Mouse (Mus musculus) heart, embryonic 12.5 days (tissue): ENCODE results near the gene Qk. TPM values are rescaled to one million over a fixed set of nuclear protein-coding genes. Genes with fewer than 3 reads are reported as not detected.

ENCODE experiments used
- ATAC-seq: fragments of 200-750 bp; cut with Nextera tagmentation; 2 replicates; pipeline ENCODE4 v1.8.0; 2017; ENCODE audit warnings: moderate TSS enrichment, moderate library complexity; ENCODE audit not compliant: insufficient number of reproducible peaks, low FRiP score
- H3K27ac ChIP-seq: fragments of 300-500 bp; sonication (generic); 2 replicates; pipeline ENCODE4 v1.5.1; 2016; ENCODE audit warnings: mild to moderate bottlenecking, moderate library complexity; ENCODE audit not compliant: poor library complexity, severe bottlenecking
- H3K27me3 ChIP-seq: fragments of 300-500 bp; sonication (generic); replicated peaks from 2 replicates; pipeline ENCODE4 v1.6.1; 2016; ENCODE audit warnings: mild to moderate bottlenecking, moderate library complexity
- H3K36me3 ChIP-seq: fragments of 300-500 bp; sonication (generic); 2 replicates; pipeline ENCODE4 v1.6.1; 2016; ENCODE audit warnings: mild to moderate bottlenecking, moderate library complexity
- H3K4me1 ChIP-seq: fragments of 300-500 bp; sonication (generic); replicated peaks from 2 replicates; pipeline ENCODE4 v1.6.1; 2016; ENCODE audit warnings: mild to moderate bottlenecking
- H3K4me2 ChIP-seq: fragments of 300-500 bp; sonication (generic); 2 replicates; pipeline ENCODE4 v1.6.1; 2016; ENCODE audit warnings: mild to moderate bottlenecking, moderate library complexity
- H3K4me3 ChIP-seq: fragments of 300-500 bp; sonication (generic); 2 replicates; pipeline ENCODE4 v1.5.1; 2016; ENCODE audit warnings: mild to moderate bottlenecking
- H3K9ac ChIP-seq: fragments of 300-500 bp; sonication (generic); 2 replicates; pipeline ENCODE4 v1.6.1; 2016; ENCODE audit warnings: mild to moderate bottlenecking, moderate library complexity
- H3K9me3 ChIP-seq: fragments of 300-500 bp; sonication (generic); replicated peaks from 2 replicates; pipeline ENCODE4 v1.6.1; 2016; ENCODE audit warnings: mild to moderate bottlenecking, moderate library complexity
- WGBS: fragments of 180-500 bp; shearing (Covaris S2); methylation state at CpG from one replicate; pipeline ENCODE4 v1.1.7; 2016; 5-methylcytosine and 5-hydroxymethylcytosine counted together
- polyA plus RNA-seq: library from polyadenylated mRNA; unstranded; fragments of >200 nt; fragmentation: Nextera tagmentation; extraction: Ambion mirVana; gene quantifications from 2 replicates; pipeline ENCODE4 v1.2.1, GENCODE M21; 2016

The Qk gene
- polyA plus RNA-seq, 1 experiment from 2014 or later, result 41.5 TPM

DNA sequence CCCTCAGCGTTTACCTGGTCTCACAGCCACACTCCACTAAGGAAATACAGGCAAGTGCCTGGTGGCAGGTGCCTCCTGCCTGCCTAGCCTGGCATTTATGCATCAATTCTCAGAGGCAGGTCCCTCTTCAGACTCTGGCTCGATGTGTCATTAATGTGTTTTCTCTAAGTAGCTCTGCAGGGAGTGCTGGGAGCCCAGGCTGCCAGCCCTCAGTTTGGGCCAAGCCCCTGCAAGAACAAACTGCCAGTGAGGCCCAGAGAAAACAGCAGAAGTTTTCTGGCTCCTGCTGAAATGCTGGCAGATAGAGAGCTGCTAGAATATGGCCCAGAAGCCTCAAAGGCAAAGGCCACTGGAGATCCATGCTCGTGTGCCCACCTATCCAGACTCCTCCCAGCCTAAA lies 131.2 kb downstream of the Qk start:
- WGBS, result 65% methylated on average over 3 of the region's 3 CpGs
- no peak overlapping the region for H3K4me3 ChIP-seq
- no peaks in the 10 kb centered on the region for H3K27me3 ChIP-seq
- no peak overlapping the region for H3K27ac ChIP-seq
- ATAC-seq, result no peak
- no peaks in the 10 kb centered on the region for H3K9me3 ChIP-seq
- no peak overlapping the region for H3K4me2 ChIP-seq
- no peaks in the 10 kb centered on the region for H3K36me3 ChIP-seq
- H3K9ac ChIP-seq, result no peak overlapping the region
- 0 out of 2 replicates have a peak, but pooled peaks cover 3% of the 10 kb centered on the region for H3K4me1 ChIP-seq

DNA sequence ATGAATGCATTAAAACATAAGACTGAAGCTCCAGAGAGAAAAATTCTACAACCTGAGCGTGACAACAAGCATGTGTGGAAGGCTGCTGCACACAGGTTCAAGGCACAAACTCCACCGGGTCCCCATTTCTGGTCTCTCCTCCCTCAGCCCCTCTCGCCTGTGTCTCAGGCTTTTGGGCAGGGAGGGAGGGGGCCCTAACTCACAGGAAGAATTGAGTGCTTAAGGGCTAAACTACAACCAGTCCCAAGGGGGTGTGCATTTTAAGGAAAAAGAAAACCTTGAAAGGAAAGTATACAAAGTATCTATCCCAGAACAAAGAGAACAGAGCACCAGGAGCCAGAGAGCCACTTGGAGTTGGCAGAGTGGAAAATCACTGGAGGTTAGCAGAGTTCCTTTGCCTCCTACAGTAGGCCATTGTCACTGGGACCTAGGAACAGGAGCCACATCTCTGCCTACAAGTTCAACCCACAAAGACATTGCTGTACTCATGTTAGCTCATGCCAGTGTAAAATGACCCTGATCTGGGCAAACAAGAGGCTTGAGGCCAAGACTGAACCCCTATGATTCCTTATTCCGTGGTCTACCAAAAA lies 132.1 kb downstream of the Qk start:
- Histone ChIP-seq H3K27ac (no peak overlapping the region), H3K4me1 (0 out of 2 replicates have a peak, but pooled peaks cover 3% of the 10 kb centered on the region), H3K27me3 (no peaks in the 10 kb centered on the region), H3K9ac (no peak overlapping the region), H3K36me3 (no peaks in the 10 kb centered on the region), H3K9me3 (no peaks in the 10 kb centered on the region), H3K4me3 (no peak overlapping the region), H3K4me2 (no peak overlapping the region)
- ATAC-seq, result no peak
- WGBS, result 83% methylated on average over 4 of the region's 4 CpGs

DNA sequence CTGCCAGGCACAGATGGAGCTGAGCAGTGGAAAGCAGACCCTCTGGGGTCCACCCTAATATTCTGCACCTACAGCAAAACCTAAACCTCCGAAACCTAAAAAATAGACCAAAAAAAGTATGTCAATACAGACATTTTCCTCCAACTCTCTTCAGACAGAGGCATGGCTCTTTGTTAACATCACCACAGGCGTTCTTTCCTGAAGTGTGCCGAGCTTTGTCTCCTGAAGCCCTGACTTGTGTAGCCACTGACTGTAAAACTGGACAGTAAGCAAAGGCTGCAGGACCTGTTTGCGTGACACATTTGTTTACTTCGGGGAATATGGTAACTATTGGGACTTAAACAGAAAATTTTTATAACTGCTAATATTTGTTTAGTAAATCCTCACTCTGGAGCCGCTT lies 137.9 kb downstream of the Qk start:
- no peak for ATAC-seq
- H3K9ac ChIP-seq, result no peak overlapping the region
- H3K4me3 ChIP-seq, result no peak overlapping the region
- H3K27ac ChIP-seq, result no peak overlapping the region
- H3K9me3 ChIP-seq, result no peaks in the 10 kb centered on the region
- no peaks in the 10 kb centered on the region for H3K27me3 ChIP-seq
- no peak overlapping the region for H3K4me2 ChIP-seq
- 0 out of 2 replicates have a peak, but pooled peaks cover 3% of the 10 kb centered on the region for H3K4me1 ChIP-seq
- no peaks in the 10 kb centered on the region for H3K36me3 ChIP-seq
- WGBS, result 71% methylated on average over 6 of the region's 6 CpGs

DNA sequence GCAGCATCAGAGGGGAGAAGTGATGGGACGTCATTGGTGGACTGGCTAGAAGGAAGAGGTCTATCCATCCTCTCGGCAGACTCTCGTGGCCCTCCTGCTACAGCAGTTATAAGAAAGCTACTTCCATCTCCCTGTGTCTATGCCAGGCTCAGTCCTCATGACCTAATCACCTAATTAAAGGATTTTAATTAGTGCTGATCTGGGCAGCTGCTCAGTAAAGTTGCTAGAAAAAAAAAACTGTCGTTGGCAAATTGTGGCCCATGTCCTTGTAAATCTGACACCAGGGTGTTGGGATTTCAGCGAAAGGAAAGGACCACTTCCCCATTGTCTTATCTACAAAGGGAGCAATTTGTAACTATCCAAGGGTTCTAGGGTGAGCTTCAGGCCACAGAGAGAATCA lies 142.6 kb downstream of the Qk start:
- no peak overlapping the region for H3K4me3 ChIP-seq
- H3K4me2 ChIP-seq, result no peak overlapping the region
- no peaks in the 10 kb centered on the region for H3K9me3 ChIP-seq
- no peaks in the 10 kb centered on the region for H3K27me3 ChIP-seq
- no peak for ATAC-seq
- H3K36me3 ChIP-seq, result no peaks in the 10 kb centered on the region
- 57% methylated on average over 5 of the region's 5 CpGs for WGBS
- no peaks in the 10 kb centered on the region for H3K4me1 ChIP-seq
- H3K27ac ChIP-seq, result no peak overlapping the region
- H3K9ac ChIP-seq, result no peak overlapping the region

DNA sequence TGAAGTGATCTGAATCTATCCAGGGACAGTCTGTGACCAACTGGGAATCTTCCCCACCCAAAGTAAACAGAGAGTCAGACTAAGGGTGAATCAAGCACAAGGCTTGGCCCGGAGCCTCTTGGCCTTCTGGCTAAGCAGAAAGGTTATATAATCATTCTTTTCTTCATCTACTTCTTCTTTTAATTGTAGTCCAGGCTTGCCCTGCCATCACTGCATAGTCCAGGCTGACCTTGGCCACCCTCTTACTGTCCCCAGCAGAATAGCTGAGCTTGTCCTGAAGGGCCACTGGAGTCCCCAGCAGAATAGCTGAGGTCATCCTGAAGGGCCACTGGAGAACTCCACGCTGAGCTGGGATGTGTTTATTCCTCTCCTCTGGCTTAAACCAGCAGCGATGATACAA lies 158.4 kb downstream of the Qk start:
- H3K27me3 ChIP-seq, result no peaks in the 10 kb centered on the region

DNA sequence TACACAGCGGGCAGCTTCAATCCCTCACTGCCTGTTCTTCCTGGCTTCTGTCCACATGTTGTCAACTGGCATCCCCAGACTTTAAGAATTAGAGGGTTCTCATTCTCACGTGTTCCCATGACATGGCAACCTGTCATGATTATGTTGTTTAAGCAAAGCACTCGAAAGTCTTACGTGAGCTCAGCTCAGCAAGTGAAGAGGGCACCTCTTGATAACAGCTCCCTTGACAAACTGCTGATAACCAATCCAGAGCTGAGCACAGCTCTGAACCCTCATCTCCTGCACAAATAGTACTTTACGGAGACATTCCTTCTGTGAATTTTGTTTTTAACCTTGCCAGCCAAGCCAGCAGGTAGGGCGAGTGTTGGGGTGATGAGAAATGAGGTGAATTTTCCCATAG lies 159.2 kb downstream of the Qk start:
- Histone ChIP-seq H3K9ac (no peak overlapping the region), H3K9me3 (peaks cover 23% of the 10 kb centered on the region), H3K27me3 (no peaks in the 10 kb centered on the region), H3K27ac (no peak overlapping the region), H3K4me3 (no peak overlapping the region), H3K4me2 (no peak overlapping the region), H3K4me1 (no peaks in the 10 kb centered on the region; the same call in 1 of the 2 replicates), H3K36me3 (no peaks in the 10 kb centered on the region)
- 46% methylated on average over 6 of the region's 6 CpGs for WGBS
- no peak for ATAC-seq

More for the DNA sequence above, 158.4 kb downstream of the Qk start:
- Histone ChIP-seq H3K4me1 (no peaks in the 10 kb centered on the region; the same call in 1 of the 2 replicates), H3K27ac (no peak overlapping the region), H3K4me2 (no peak overlapping the region), H3K9ac (no peak overlapping the region), H3K4me3 (no peak overlapping the region), H3K9me3 (peaks cover 17% of the 10 kb centered on the region; the same call in 1 of the 2 replicates), H3K36me3 (no peaks in the 10 kb centered on the region)
- 87% methylated on average over 3 of the region's 3 CpGs for WGBS
- ATAC-seq, result no peak

DNA sequence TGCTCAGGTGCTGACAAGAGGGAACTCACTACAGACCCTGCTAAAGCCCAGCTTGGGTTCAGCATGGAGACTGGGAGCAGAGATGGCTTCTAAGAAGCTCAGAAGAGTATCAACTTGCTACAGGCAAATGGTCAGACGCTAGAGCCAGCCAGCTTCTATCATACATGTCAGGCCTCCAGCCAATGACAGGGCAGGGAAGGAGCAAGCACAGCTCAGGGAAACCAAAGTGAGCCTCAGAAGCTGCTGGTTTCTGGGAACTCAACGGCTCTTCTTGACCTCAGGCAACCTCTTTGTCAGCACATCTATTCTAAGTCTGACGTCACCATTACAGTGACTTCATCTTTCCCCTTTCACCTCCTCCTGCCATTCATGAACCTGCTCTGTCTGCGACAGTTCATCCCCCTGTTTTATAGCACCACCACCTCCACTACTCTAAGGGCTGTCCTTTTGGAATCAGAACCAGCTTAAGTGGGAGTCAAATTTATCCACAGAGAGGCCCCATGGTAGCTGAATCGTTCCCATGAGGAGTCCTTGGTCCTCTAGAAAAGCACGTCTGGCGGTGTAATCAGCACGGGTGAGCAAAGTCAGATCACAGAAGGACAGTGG lies 166.7 kb downstream of the Qk start:
- no peaks in the 10 kb centered on the region for H3K36me3 ChIP-seq
- WGBS, result 23% methylated on average over 8 of the region's 8 CpGs
- no peak for ATAC-seq
- no peak overlapping the region for H3K4me3 ChIP-seq
- peaks cover 31% of the 10 kb centered on the region for H3K4me1 ChIP-seq
- H3K27ac ChIP-seq, result no peak overlapping the region
- no peak overlapping the region for H3K4me2 ChIP-seq
- H3K27me3 ChIP-seq, result no peaks in the 10 kb centered on the region
- peaks cover 16% of the 10 kb centered on the region for H3K9me3 ChIP-seq
- H3K9ac ChIP-seq, result no peak overlapping the region
